Comparison of ENCODE assay signal across 7 mouse cellular contexts in genomic region chr4:58910175-58911068, GRCm38 (mm10). TPM values are rescaled to one million over a fixed set of nuclear protein-coding genes. Genes with fewer than 3 reads are reported as not detected.
DNase-seq lines count a peak whose midpoint lies in the region; ATAC-seq lines count a peak whose summit lies in the region.

No protein-coding gene starts in this region.

- 33% methylated on average over 16 of the region's 16 CpGs for WGBS in lung, embryonic 15.5 days
- 37% methylated on average over 16 of the region's 16 CpGs for WGBS in forebrain, embryonic 11.5 days
- 34% methylated on average over 16 of the region's 16 CpGs for WGBS in limb, embryonic 10.5 days
- 34% methylated on average over 16 of the region's 16 CpGs for WGBS in neural tube, embryonic 15.5 days

- H3K27ac ChIP-seq in lung, embryonic 15.5 days: peak overlapping the region; percentile 96; the same call in 1 of the 2 replicates
- no peak overlapping the region for H3K27ac ChIP-seq in forebrain, embryonic 11.5 days (ENCODE audit: low read depth, low read length)
- peak overlapping the region; percentile 99; the same call in 1 of the 2 replicates for H3K27ac ChIP-seq in limb, embryonic 10.5 days
- H3K27ac ChIP-seq in neural tube, embryonic 15.5 days (replicated peaks): peak overlapping the region; percentile 98

- DNase-seq in lung, adult 18-20 months: no peak
- no peak for DNase-seq in forebrain, embryonic 11.5 days (ENCODE audit: low spot score)
- DNase-seq in limb, embryonic 10.5 days (ENCODE audit: low spot score): no peak
- no peak for DNase-seq in right cerebral cortex, postnatal 14 days

- ATAC-seq in lung, embryonic 15.5 days (ENCODE audit: borderline replicate concordance, extremely low read depth, low FRiP score, low TSS enrichment): no peak
- ATAC-seq in forebrain, embryonic 11.5 days (replicated peaks; ENCODE audit: low FRiP score): no peak
- no peak for ATAC-seq in neural tube, embryonic 15.5 days (ENCODE audit: low FRiP score)
- ATAC-seq in activated CD4-positive, CD25-positive, alpha-beta regulatory T cell, adult 4 months: no peak

- peak overlapping the region; percentile 82 for H3K4me2 ChIP-seq in lung, embryonic 15.5 days
- peak overlapping the region; percentile 61 for H3K4me2 ChIP-seq in forebrain, embryonic 11.5 days (ENCODE audit: low read depth, low read length, severe bottlenecking)
- H3K4me2 ChIP-seq in neural tube, embryonic 15.5 days: peak overlapping the region; percentile 68

- H3K9me3 ChIP-seq in lung, embryonic 15.5 days: no peaks in the 10 kb centered on the region
- no peaks in the 10 kb centered on the region for H3K9me3 ChIP-seq in forebrain, embryonic 11.5 days (ENCODE audit: control insufficient read depth, low read length)
- no peaks in the 10 kb centered on the region for H3K9me3 ChIP-seq in limb, embryonic 10.5 days (replicated peaks)
- H3K9me3 ChIP-seq in neural tube, embryonic 15.5 days (replicated peaks): no peaks in the 10 kb centered on the region

- peaks cover 17% of the 10 kb centered on the region for H3K4me1 ChIP-seq in lung, embryonic 15.5 days
- peaks cover 6% of the 10 kb centered on the region; the same call in 1 of the 2 replicates for H3K4me1 ChIP-seq in forebrain, embryonic 11.5 days (replicated peaks; ENCODE audit: control insufficient read depth, insufficient read depth, low read length)
- H3K4me1 ChIP-seq in limb, embryonic 10.5 days: peaks cover 16% of the 10 kb centered on the region
- H3K4me1 ChIP-seq in neural tube, embryonic 15.5 days: peaks cover 20% of the 10 kb centered on the region

- no peaks in the 10 kb centered on the region for H3K36me3 ChIP-seq in lung, embryonic 15.5 days
- H3K36me3 ChIP-seq in forebrain, embryonic 11.5 days (ENCODE audit: control insufficient read depth, insufficient read depth, low read length): no peaks in the 10 kb centered on the region
- H3K36me3 ChIP-seq in limb, embryonic 10.5 days: no peaks in the 10 kb centered on the region
- no peaks in the 10 kb centered on the region for H3K36me3 ChIP-seq in neural tube, embryonic 15.5 days

- H3K9ac ChIP-seq in lung, embryonic 15.5 days: peak overlapping the region; percentile 91
- H3K9ac ChIP-seq in forebrain, embryonic 11.5 days (ENCODE audit: low read length): peak overlapping the region; percentile 96
- H3K9ac ChIP-seq in neural tube, embryonic 15.5 days (replicated peaks): peak overlapping the region; percentile 83

- no peaks in the 10 kb centered on the region for H3K27me3 ChIP-seq in lung, embryonic 15.5 days
- no peaks in the 10 kb centered on the region for H3K27me3 ChIP-seq in forebrain, embryonic 11.5 days (ENCODE audit: control insufficient read depth, insufficient read depth, low read length)
- no peaks in the 10 kb centered on the region for H3K27me3 ChIP-seq in limb, embryonic 10.5 days (ENCODE audit: low read depth, poor library complexity, severe bottlenecking)
- H3K27me3 ChIP-seq in neural tube, embryonic 15.5 days (replicated peaks): no peaks in the 10 kb centered on the region

- peak overlapping the region; percentile 92 for H3K4me3 ChIP-seq in lung, embryonic 15.5 days
- H3K4me3 ChIP-seq in forebrain, embryonic 11.5 days (ENCODE audit: low read depth, low read length): peak overlapping the region; percentile 93
- peak overlapping the region; percentile 91 for H3K4me3 ChIP-seq in limb, embryonic 10.5 days
- peak overlapping the region; percentile 63 for H3K4me3 ChIP-seq in neural tube, embryonic 15.5 days (replicated peaks)

RNA-seq across cellular contexts. Expression of gene Ecpas, which starts 2.1 kb away (rescaled TPM):
- 26.6 and 26.7 TPM in 2 replicates for polyA plus RNA-seq in lung, embryonic 15.5 days (2015; fragmentation: Nextera tagmentation; extraction: Ambion mirVana)
- 39.3 and 43.2 TPM in 2 replicates for polyA plus RNA-seq in forebrain, embryonic 11.5 days (2014; fragmentation: Nextera tagmentation; extraction: Ambion mirVana)
- 36.6 and 38.8 TPM in 2 replicates for polyA plus RNA-seq in limb, embryonic 10.5 days (2016; fragmentation: Nextera tagmentation; extraction: Ambion mirVana)
- 33.0 and 34.5 TPM in 2 replicates for polyA plus RNA-seq in neural tube, embryonic 15.5 days (2015; fragmentation: Nextera tagmentation; extraction: Ambion mirVana)
- polyA plus RNA-seq in activated CD4-positive, CD25-positive, alpha-beta regulatory T cell, adult 4 months (2017; shearing (Covaris generic)): 10 to 100 TPM; 24.3 to 25.1 TPM

RNA-seq across cellular contexts. Expression of gene Zkscan16, which starts 33.0 kb away (rescaled TPM):
- 0.24 and 0.36 TPM in 2 replicates for polyA plus RNA-seq in lung, embryonic 15.5 days (2015; fragmentation: Nextera tagmentation; extraction: Ambion mirVana)
- 1.2 TPM in 2 replicates for polyA plus RNA-seq in forebrain, embryonic 11.5 days (2014; fragmentation: Nextera tagmentation; extraction: Ambion mirVana)
- 1.0 and 1.1 TPM in 2 replicates for polyA plus RNA-seq in limb, embryonic 10.5 days (2016; fragmentation: Nextera tagmentation; extraction: Ambion mirVana)
- 1.8 and 2.1 TPM in 2 replicates for polyA plus RNA-seq in neural tube, embryonic 15.5 days (2015; fragmentation: Nextera tagmentation; extraction: Ambion mirVana)
- polyA plus RNA-seq in activated CD4-positive, CD25-positive, alpha-beta regulatory T cell, adult 4 months (2017; shearing (Covaris generic)): not detected
